Mouse (Mus musculus) adrenal gland, postnatal 10 days (tissue): ENCODE measurements around the gene Trim41. TPM values are rescaled to one million over a fixed set of nuclear protein-coding genes. Genes with fewer than 3 reads are reported as not detected.
"Not testable (repeated sequence)": the region's sequence is repeated elsewhere in the genome, so short reads cannot be mapped to it uniquely, and the experiment has no call there.

Experiments
- DNase-seq: peaks from one replicate; pipeline ENCODE4 v3.0.0; 2021; ENCODE audit warnings: mixed read lengths
- total RNA-seq, 2 experiments: library from RNA; stranded (reverse); gene quantifications; 2 replicates each; pipeline ENCODE4 v1.2.3; 2021

Gene Trim41
- total RNA-seq, 2 experiments from 2014 or later, result 42.3 to 42.7 TPM

GRCm38 (mm10) chr11:48813782-48814181 lies 3.4 kb downstream of the Trim41 start:
- no peak for DNase-seq

- no peak for DNase-seq
Observed at GRCm38 (mm10) chr11:48810142-48810541, 7.0 kb downstream of the Trim41 start.

- no peak for DNase-seq
Observed at GRCm38 (mm10) chr11:48809434-48809830, 7.7 kb downstream of the Trim41 start.

- no peak for DNase-seq
Observed at GRCm38 (mm10) chr11:48808737-48809433, 8.3 kb downstream of the Trim41 start.

GRCm38 (mm10) chr11:48808304-48808646 lies 8.9 kb downstream of the Trim41 start:
- DNase-seq, result no peak

- no peak for DNase-seq
Observed at GRCm38 (mm10) chr11:48807563-48808303, 9.4 kb downstream of the Trim41 start.

GRCm38 (mm10) chr11:48806856-48807562 lies 10.1 kb downstream of the Trim41 start:
- peak; percentile 32 for DNase-seq

GRCm38 (mm10) chr11:48804922-48805321 lies 12.2 kb downstream of the Trim41 start:
- DNase-seq, result no peak

GRCm38 (mm10) chr11:48803988-48804387 lies 13.2 kb downstream of the Trim41 start:
- DNase-seq, result no peak

- DNase-seq, result no peak
Observed at GRCm38 (mm10) chr11:48801831-48802772, 15.1 kb downstream of the Trim41 start.

- peak; percentile 92 for DNase-seq
Observed at GRCm38 (mm10) chr11:48799921-48800701, 17.0 kb downstream of the Trim41 start, which contains the start of gene Rack1. TSS of gene Rack1 (plus strand) at chr11:48800332.

- no peak for DNase-seq
Observed at GRCm38 (mm10) chr11:48798984-48799920, 17.9 kb downstream of the Trim41 start.

GRCm38 (mm10) chr11:48798308-48798707 lies 18.8 kb downstream of the Trim41 start:
- no peak for DNase-seq

GRCm38 (mm10) chr11:48797287-48797686 lies 19.9 kb downstream of the Trim41 start:
- no peak for DNase-seq

- DNase-seq, result no peak
Observed at GRCm38 (mm10) chr11:48796290-48796689, 20.9 kb downstream of the Trim41 start.

GRCm38 (mm10) chr11:48795221-48795620 lies 21.9 kb downstream of the Trim41 start:
- DNase-seq, result no peak

- DNase-seq, result no peak
Observed at GRCm38 (mm10) chr11:48793184-48793583, 24.0 kb downstream of the Trim41 start.

GRCm38 (mm10) chr11:48791894-48792293 lies 25.3 kb downstream of the Trim41 start:
- DNase-seq, result not testable (repeated sequence)

GRCm38 (mm10) chr11:48790946-48791345 lies 26.2 kb downstream of the Trim41 start:
- no peak for DNase-seq
